Mouse (Mus musculus): ENCODE data around the gene Hoxa9.

- TF ChIP-seq CTCF (IDR thresholded peaks at IDR 0.05; ENCODE audit: low read depth) (no peak), EP300 (IDR thresholded peaks at IDR 0.05; ENCODE audit: low read depth) (no peak)
Measured at GRCm38 (mm10) chr6:52220865-52221310, 10.0 kb downstream of the Hoxa9 start.

Data from heart, postnatal 0 days (tissue).